Mouse (Mus musculus) CH12.LX (cell line): ENCODE data around the gene A3galt2.

Experiments used
- CHD1 ChIP-seq: IDR thresholded peaks from 2 replicates; pipeline ENCODE4 v1.6.1; 2012; ENCODE audit warnings: low read depth, low read length, improper control_type of control experiment, inconsistent platforms
- CHD2 ChIP-seq: IDR thresholded peaks from 2 replicates; pipeline ENCODE4 v1.6.1; 2011; ENCODE audit warnings: low read length, improper control_type of control experiment
- CTCF ChIP-seq, 2 experiments: IDR thresholded peaks in 1 of 2; conservative IDR thresholded peaks in 1 of 2; 2 replicates each; pipeline ENCODE4 v1.5.1; 2011 to 2012; ENCODE audit warnings: low read depth in 2 of 2, low read length in 2 of 2, improper control_type of control experiment in 1 of 2, inconsistent platforms in 1 of 2, mild to moderate bottlenecking in 1 of 2, moderate library complexity in 1 of 2
- E2F4 ChIP-seq: IDR thresholded peaks from 2 replicates; pipeline ENCODE4 v1.6.1; 2011; ENCODE audit warnings: low read depth, low read length, improper control_type of control experiment; ENCODE audit not compliant: insufficient replicate concordance
- EP300 ChIP-seq: IDR thresholded peaks from 2 replicates; pipeline ENCODE4 v1.6.1; 2011; ENCODE audit warnings: low read length, improper control_type of control experiment
- ETS1 ChIP-seq: conservative IDR thresholded peaks from 2 replicates; pipeline ENCODE4 v1.6.1; 2012; ENCODE audit warnings: low read depth, mild to moderate bottlenecking, inconsistent platforms, low read length, improper control_type of control experiment, moderate library complexity
- HCFC1 ChIP-seq: IDR thresholded peaks from 2 replicates; pipeline ENCODE4 v1.6.1; 2012; ENCODE audit warnings: low read depth, mild to moderate bottlenecking, inconsistent platforms, low read length, improper control_type of control experiment
- POLR2A ChIP-seq: IDR thresholded peaks from 2 replicates; pipeline ENCODE4 v1.6.1; 2011; ENCODE audit warnings: low read depth, mild to moderate bottlenecking, improper control_type of control experiment, low read length
- RCOR1 ChIP-seq: conservative IDR thresholded peaks from 2 replicates; pipeline ENCODE4 v1.6.1; 2012; ENCODE audit warnings: low read depth, mild to moderate bottlenecking, inconsistent platforms, low read length, improper control_type of control experiment
- USF1 ChIP-seq: IDR thresholded peaks from 2 replicates; pipeline ENCODE4 v1.6.1; 2014; ENCODE audit warnings: low read depth, mild to moderate bottlenecking, inconsistent platforms, low read length, improper control_type of control experiment
- ZC3H11A ChIP-seq: IDR thresholded peaks from 2 replicates; pipeline ENCODE4 v1.6.1; 2012; ENCODE audit warnings: low read depth, mild to moderate bottlenecking, inconsistent platforms, low read length, improper control_type of control experiment
- ZKSCAN1 ChIP-seq: IDR thresholded peaks from 2 replicates; pipeline ENCODE4 v1.6.1; 2012; ENCODE audit warnings: low read depth, inconsistent platforms, low read length, improper control_type of control experiment, borderline replicate concordance
- ZMIZ1 ChIP-seq: IDR thresholded peaks from 2 replicates; pipeline ENCODE4 v1.6.1; 2012; ENCODE audit warnings: low read depth, mild to moderate bottlenecking, inconsistent platforms, low read length, improper control_type of control experiment

GRCm38 (mm10) chr4:128732794-128733193 lies 22.4 kb upstream of the A3galt2 start:
- no peak for TF ChIP-seq E2F4
- TF ChIP-seq HCFC1: no peak
- TF ChIP-seq CTCF (conservative IDR thresholded peaks at IDR 0.05 in 1 of 2, IDR thresholded peaks at IDR 0.05 in 1 of 2; ENCODE audit: low read depth in 2 of 2, low read length in 2 of 2): no peak
- no peak for TF ChIP-seq RCOR1
- TF ChIP-seq EP300: no peak
- no peak for TF ChIP-seq ZC3H11A
- no peak for TF ChIP-seq USF1
- TF ChIP-seq ETS1: no peak
- TF ChIP-seq CHD2: no peak
- no peak for TF ChIP-seq POLR2A
- no peak for TF ChIP-seq CHD1
- no peak for TF ChIP-seq ZMIZ1
- no peak for TF ChIP-seq ZKSCAN1
